Mouse (Mus musculus): ENCODE results near the gene Krt33a. TPM values are rescaled to one million over a fixed set of nuclear protein-coding genes. Genes with fewer than 3 reads are reported as not detected.

The Krt33a gene
- polyA plus RNA-seq (2016; fragmentation: Nextera tagmentation; extraction: Ambion mirVana): not detected in 2 replicates

DNA sequence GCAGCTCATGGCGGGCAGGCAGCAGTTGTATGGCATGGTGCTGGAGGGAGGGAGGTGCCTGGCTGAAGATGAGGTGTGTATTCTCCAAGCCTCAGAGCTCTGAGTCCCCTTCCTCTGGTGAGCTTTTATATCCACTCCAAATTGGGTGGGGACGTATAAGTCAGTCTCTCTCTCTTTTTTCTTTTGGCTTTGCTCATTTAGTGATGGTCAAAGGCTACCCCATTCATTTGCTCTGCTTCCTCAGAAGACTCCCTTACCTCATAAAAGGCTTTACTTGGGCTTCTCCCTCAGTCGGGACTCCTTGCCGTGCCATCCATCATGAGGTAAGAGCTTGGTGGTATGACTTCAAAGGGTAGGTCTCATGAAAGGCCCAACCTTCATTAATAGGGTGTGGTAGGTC lies at the start of gene Krt33a:
Gene Krt33a (minus strand): TSS at position 101 of the 400 bp plus-strand sequence.
- no peak within 1 kb of the TSS for H3K27ac ChIP-seq
- no peak for ATAC-seq (ENCODE audit: insufficient number of reproducible peaks, insufficient read depth, low FRiP score, low TSS enrichment, low read depth)
- 51% methylated on average over 4 of the region's 4 CpGs for WGBS
- no peaks in the 10 kb centered on the region for H3K27me3 ChIP-seq
- no peak within 1 kb of the TSS for H3K9ac ChIP-seq (replicated peaks)
- H3K36me3 ChIP-seq: no peaks in the 10 kb centered on the region
- H3K4me1 ChIP-seq (replicated peaks): no peaks in the 10 kb centered on the region
- H3K9me3 ChIP-seq: no peaks in the 10 kb centered on the region
- H3K4me2 ChIP-seq: no peak within 1 kb of the TSS
- H3K4me3 ChIP-seq (replicated peaks): no peak within 1 kb of the TSS

- no peak overlapping the region for H3K4me3 ChIP-seq (replicated peaks)
- H3K4me1 ChIP-seq (replicated peaks): no peaks in the 10 kb centered on the region
- WGBS: 75% methylated on average over 8 of the region's 8 CpGs
- no peak overlapping the region for H3K27ac ChIP-seq
- no peaks in the 10 kb centered on the region for H3K36me3 ChIP-seq
- ATAC-seq (ENCODE audit: insufficient number of reproducible peaks, insufficient read depth, low FRiP score, low TSS enrichment, low read depth): no peak
- no peaks in the 10 kb centered on the region for H3K27me3 ChIP-seq
- no peaks in the 10 kb centered on the region for H3K9me3 ChIP-seq
- H3K9ac ChIP-seq (replicated peaks): no peak overlapping the region
- H3K4me2 ChIP-seq: no peak overlapping the region
These were observed 42.9 kb upstream of the Krt33a start for GRCm38 (mm10) chr11:100058875-100059274.

GRCm38 (mm10) chr11:100055686-100056655 lies 40.0 kb upstream of the Krt33a start:
- no peak overlapping the region for H3K4me3 ChIP-seq (replicated peaks)
- no peak overlapping the region for H3K9ac ChIP-seq (replicated peaks)
- no peaks in the 10 kb centered on the region for H3K4me1 ChIP-seq (replicated peaks)
- no peak overlapping the region for H3K27ac ChIP-seq
- no peak overlapping the region for H3K4me2 ChIP-seq
- no peaks in the 10 kb centered on the region for H3K9me3 ChIP-seq
- H3K27me3 ChIP-seq: no peaks in the 10 kb centered on the region
- H3K36me3 ChIP-seq: no peaks in the 10 kb centered on the region
- no peak for ATAC-seq (ENCODE audit: insufficient number of reproducible peaks, insufficient read depth, low FRiP score, low TSS enrichment, low read depth)
- WGBS: 74% methylated on average over 9 of the region's 9 CpGs

DNA sequence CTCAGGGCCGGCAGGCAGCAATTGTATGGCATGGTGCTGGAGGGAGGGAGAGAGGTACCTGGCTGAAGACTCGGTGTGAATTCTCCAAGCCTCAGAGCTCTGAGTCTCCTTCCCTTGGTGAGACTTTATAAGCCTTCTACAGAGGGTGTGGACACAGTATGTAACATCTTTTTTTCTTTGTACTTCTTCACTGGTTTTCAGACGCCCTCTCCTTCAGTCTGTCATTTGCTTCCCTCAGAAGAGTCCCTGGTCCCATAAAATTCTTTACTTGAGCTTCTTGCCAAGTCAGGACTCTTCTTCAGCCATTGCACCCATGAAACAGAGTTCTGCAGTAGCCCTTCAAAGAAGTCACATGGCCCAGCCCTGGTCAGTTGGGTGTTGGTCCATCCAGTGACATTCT lies 34.4 kb upstream of the Krt33a start, which contains the start of gene Krt31:
Gene Krt31 (minus strand): TSS at position 101 of the 400 bp plus-strand sequence.
- 83% methylated on average over 3 of the region's 3 CpGs for WGBS
- no peaks in the 10 kb centered on the region for H3K36me3 ChIP-seq
- no peak within 1 kb of the TSS for H3K27ac ChIP-seq
- H3K9ac ChIP-seq (replicated peaks): no peak within 1 kb of the TSS
- no peak for ATAC-seq (ENCODE audit: insufficient number of reproducible peaks, insufficient read depth, low FRiP score, low TSS enrichment, low read depth)
- H3K27me3 ChIP-seq: no peaks in the 10 kb centered on the region
- H3K4me2 ChIP-seq: no peak within 1 kb of the TSS
- H3K9me3 ChIP-seq: no peaks in the 10 kb centered on the region
- no peaks in the 10 kb centered on the region for H3K4me1 ChIP-seq (replicated peaks)
- H3K4me3 ChIP-seq (replicated peaks): no peak within 1 kb of the TSS

DNA sequence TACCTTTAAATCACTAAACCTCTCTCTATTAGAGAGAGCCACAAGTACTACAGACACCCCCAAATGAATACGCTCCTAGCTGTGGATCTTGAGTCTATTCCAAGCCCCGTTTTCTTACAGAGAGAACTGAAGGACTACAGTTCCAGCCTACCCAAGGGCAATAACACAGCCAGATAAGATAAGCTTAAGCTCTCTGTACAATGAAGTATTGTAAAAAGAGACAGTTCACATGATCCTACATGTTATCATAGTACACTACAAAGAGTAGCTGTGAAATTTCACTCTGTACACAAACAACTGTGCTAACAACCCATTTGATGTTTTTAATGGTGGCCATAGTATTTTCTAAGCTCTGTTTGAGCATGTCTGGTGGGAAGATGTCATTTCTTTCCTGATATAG lies 31.2 kb upstream of the Krt33a start:
- no peak overlapping the region for H3K4me2 ChIP-seq
- no peak overlapping the region for H3K4me3 ChIP-seq (replicated peaks)
- no peaks in the 10 kb centered on the region for H3K27me3 ChIP-seq
- H3K27ac ChIP-seq: no peak overlapping the region
- WGBS: 87% methylated on average over 2 of the region's 2 CpGs
- H3K4me1 ChIP-seq (replicated peaks): no peaks in the 10 kb centered on the region
- no peak for ATAC-seq (ENCODE audit: insufficient number of reproducible peaks, insufficient read depth, low FRiP score, low TSS enrichment, low read depth)
- no peaks in the 10 kb centered on the region for H3K9me3 ChIP-seq
- no peaks in the 10 kb centered on the region for H3K36me3 ChIP-seq
- H3K9ac ChIP-seq (replicated peaks): no peak overlapping the region

DNA sequence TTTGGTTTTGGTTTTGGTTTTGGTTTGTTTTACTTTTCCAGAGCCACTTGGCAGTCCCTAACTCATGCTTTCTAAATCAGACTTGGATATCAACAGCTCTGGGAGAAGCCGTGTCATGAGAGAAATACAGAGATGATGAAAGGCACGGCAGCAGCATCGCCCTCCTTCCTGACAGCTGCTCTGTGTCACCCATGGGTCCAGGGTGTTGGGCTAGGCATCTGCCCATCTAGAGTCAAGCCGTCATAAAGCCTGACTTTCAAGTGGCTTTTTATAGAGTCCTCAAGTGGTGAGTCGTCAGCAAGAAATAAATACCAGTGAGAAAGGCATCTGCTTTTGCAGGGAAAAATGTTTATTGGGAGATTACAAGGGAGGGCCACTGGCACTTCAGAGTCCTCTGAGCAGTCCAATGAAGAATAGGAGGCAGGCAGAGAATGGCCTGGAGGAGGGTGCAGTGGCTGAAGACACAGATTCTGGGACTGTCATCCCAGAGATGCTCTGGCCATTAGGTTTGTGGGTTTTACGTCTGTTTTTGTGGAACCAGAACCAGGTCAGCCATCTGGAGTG lies 30.4 kb upstream of the Krt33a start:
- no peaks in the 10 kb centered on the region for H3K27me3 ChIP-seq
- no peak for ATAC-seq (ENCODE audit: insufficient number of reproducible peaks, insufficient read depth, low FRiP score, low TSS enrichment, low read depth)
- H3K27ac ChIP-seq: no peak overlapping the region
- no peaks in the 10 kb centered on the region for H3K36me3 ChIP-seq
- WGBS: 62% methylated on average over 6 of the region's 6 CpGs
- H3K4me2 ChIP-seq: no peak overlapping the region
- H3K9me3 ChIP-seq: no peaks in the 10 kb centered on the region
- H3K4me3 ChIP-seq (replicated peaks): no peak overlapping the region
- H3K9ac ChIP-seq (replicated peaks): no peak overlapping the region
- H3K4me1 ChIP-seq (replicated peaks): no peaks in the 10 kb centered on the region

DNA sequence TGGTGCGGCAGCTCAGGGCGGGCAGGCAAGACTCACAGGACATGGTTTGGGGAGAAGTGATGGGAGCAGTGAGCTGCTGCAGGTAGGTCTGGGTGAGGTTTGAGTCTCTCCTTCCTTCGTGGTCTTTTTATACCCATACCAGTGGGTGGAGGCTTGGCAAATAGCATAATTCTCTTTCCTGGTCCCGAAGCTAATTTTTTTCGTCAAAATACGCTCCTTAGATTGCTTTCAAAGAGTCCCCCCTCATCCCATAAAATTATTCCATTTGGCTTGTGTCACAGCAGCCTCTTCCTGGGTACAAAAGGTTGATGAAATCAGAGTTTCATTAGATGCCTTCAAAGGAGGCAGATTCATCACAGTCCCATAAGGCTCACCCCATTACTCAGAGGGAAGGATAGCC lies 25.4 kb upstream of the Krt33a start, which contains the start of gene Krt34:
Gene Krt34 (minus strand): TSS at position 101 of the 400 bp plus-strand sequence.
- Histone ChIP-seq H3K27ac (no peak within 1 kb of the TSS), H3K27me3 (no peaks in the 10 kb centered on the region), H3K36me3 (no peaks in the 10 kb centered on the region), H3K4me2 (no peak within 1 kb of the TSS), H3K4me1 (replicated peaks) (no peaks in the 10 kb centered on the region), H3K9me3 (no peaks in the 10 kb centered on the region), H3K4me3 (replicated peaks) (no peak within 1 kb of the TSS), H3K9ac (replicated peaks) (no peak within 1 kb of the TSS)
- 85% methylated on average over 6 of the region's 6 CpGs for WGBS
- ATAC-seq (ENCODE audit: insufficient number of reproducible peaks, insufficient read depth, low FRiP score, low TSS enrichment, low read depth): no peak

GRCm38 (mm10) chr11:100029768-100030167 lies 13.8 kb upstream of the Krt33a start, which contains the start of gene Krt33b:
Gene Krt33b (minus strand): TSS chr11:100029868.
- Histone ChIP-seq H3K9me3 (no peaks in the 10 kb centered on the region), H3K4me3 (replicated peaks) (no peak within 1 kb of the TSS), H3K4me2 (no peak within 1 kb of the TSS), H3K27ac (no peak within 1 kb of the TSS), H3K27me3 (no peaks in the 10 kb centered on the region), H3K4me1 (replicated peaks) (no peaks in the 10 kb centered on the region), H3K36me3 (no peaks in the 10 kb centered on the region), H3K9ac (replicated peaks) (no peak within 1 kb of the TSS)
- no peak for ATAC-seq (ENCODE audit: insufficient number of reproducible peaks, insufficient read depth, low FRiP score, low TSS enrichment, low read depth)
- WGBS: 76% methylated on average over 6 of the region's 6 CpGs

DNA sequence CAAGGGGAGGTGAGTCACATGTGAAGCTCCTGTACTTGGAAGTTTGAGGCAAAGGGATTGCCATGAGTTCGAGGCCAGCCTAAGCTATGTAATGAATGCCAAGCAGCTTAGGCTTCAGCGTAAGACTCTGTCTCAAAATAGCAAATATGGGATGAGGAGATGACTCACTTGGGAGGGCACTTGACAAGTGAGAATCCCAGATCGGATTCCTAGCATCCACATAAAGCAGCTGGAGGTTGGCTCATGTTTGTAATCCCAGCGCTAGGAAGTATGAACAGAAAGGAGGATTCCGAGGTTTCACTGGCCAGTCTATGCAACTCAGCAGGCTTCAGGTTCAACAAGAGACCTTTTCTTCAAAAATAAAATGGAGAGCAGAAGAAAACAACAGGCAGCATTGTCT lies 5.4 kb upstream of the Krt33a start:
- no peaks in the 10 kb centered on the region for H3K36me3 ChIP-seq
- H3K4me1 ChIP-seq (replicated peaks): no peaks in the 10 kb centered on the region
- WGBS: 88% methylated on average over 5 of the region's 5 CpGs
- H3K27ac ChIP-seq: no peak overlapping the region
- no peak for ATAC-seq (ENCODE audit: insufficient number of reproducible peaks, insufficient read depth, low FRiP score, low TSS enrichment, low read depth)
- no peak overlapping the region for H3K4me2 ChIP-seq
- H3K9ac ChIP-seq (replicated peaks): no peak overlapping the region
- H3K9me3 ChIP-seq: no peaks in the 10 kb centered on the region
- H3K4me3 ChIP-seq (replicated peaks): no peak overlapping the region
- H3K27me3 ChIP-seq: no peaks in the 10 kb centered on the region

DNA sequence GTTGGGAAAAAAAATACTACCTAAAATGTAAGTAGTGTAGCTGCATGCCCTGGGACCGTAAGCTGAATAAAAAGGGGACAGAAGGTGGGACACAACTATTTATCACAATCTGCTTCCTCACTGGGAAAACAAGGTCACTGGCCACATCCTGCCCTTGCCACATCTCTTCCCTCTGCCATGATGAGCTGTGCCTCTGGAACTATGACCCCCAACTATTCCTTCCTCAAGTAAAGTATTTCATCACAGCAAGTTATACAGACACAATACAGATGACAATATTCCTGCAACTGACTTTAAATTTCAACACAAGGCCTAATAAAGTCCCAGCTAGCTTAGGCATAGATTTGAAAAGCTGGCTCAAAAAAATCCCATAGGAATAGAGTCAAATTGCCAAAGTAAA lies 3.5 kb upstream of the Krt33a start:
- WGBS: 87% methylated on average over 1 of the region's 1 CpGs
- Histone ChIP-seq H3K27me3 (no peaks in the 10 kb centered on the region), H3K9me3 (no peaks in the 10 kb centered on the region), H3K36me3 (no peaks in the 10 kb centered on the region), H3K4me1 (replicated peaks) (no peaks in the 10 kb centered on the region), H3K4me3 (replicated peaks) (no peak overlapping the region), H3K9ac (replicated peaks) (no peak overlapping the region), H3K4me2 (no peak overlapping the region), H3K27ac (no peak overlapping the region)
- no peak for ATAC-seq (ENCODE audit: insufficient number of reproducible peaks, insufficient read depth, low FRiP score, low TSS enrichment, low read depth)

- Histone ChIP-seq H3K36me3 (no peaks in the 10 kb centered on the region), H3K4me3 (replicated peaks) (no peak overlapping the region), H3K9ac (replicated peaks) (no peak overlapping the region), H3K4me1 (replicated peaks) (no peaks in the 10 kb centered on the region), H3K9me3 (no peaks in the 10 kb centered on the region), H3K27me3 (no peaks in the 10 kb centered on the region), H3K27ac (no peak overlapping the region), H3K4me2 (no peak overlapping the region)
- WGBS: 71% methylated on average over 4 of the region's 4 CpGs
- no peak for ATAC-seq (ENCODE audit: insufficient number of reproducible peaks, insufficient read depth, low FRiP score, low TSS enrichment, low read depth)
These were observed 2.3 kb downstream of the Krt33a start for GRCm38 (mm10) chr11:100013691-100014171.
